Mouse (Mus musculus) hindbrain, postnatal 0 days (tissue): Measurements from ENCODE around the gene Ptprg. TPM values are rescaled to one million over a fixed set of nuclear protein-coding genes. Genes with fewer than 3 reads are reported as not detected.

Source experiments
- ATAC-seq: fragments of 200-750 bp; cut with Nextera tagmentation; 2 replicates; pipeline ENCODE4 v1.8.0; 2017; ENCODE audit warnings: mild to moderate bottlenecking, moderate TSS enrichment, moderate library complexity
- DNase-seq: peaks from one replicate; pipeline ENCODE4 v3.0.0-alpha.2; 2015; ENCODE audit warnings: low spot score
- H3K27ac ChIP-seq: fragments of 300-500 bp; sonication (generic); 2 replicates; pipeline ENCODE4 v1.5.1; 2014; ENCODE audit warnings: mild to moderate bottlenecking
- H3K27me3 ChIP-seq: fragments of 300-500 bp; sonication (generic); 2 replicates; pipeline ENCODE4 v1.6.1; 2014; ENCODE audit warnings: low read length, mixed read lengths; ENCODE audit not compliant: insufficient read depth
- H3K36me3 ChIP-seq: fragments of 300-500 bp; sonication (generic); 2 replicates; pipeline ENCODE4 v1.6.1; 2014; ENCODE audit warnings: low read length, mixed read lengths; ENCODE audit not compliant: insufficient read depth
- H3K4me1 ChIP-seq: fragments of 300-500 bp; sonication (generic); 2 replicates; pipeline ENCODE4 v1.6.1; 2014; ENCODE audit warnings: antibody characterized with exemption, low read length, mixed read lengths; ENCODE audit not compliant: insufficient read depth
- H3K4me2 ChIP-seq: fragments of 300-500 bp; sonication (generic); 2 replicates; pipeline ENCODE4 v1.6.1; 2014; ENCODE audit warnings: low read depth, mild to moderate bottlenecking, low read length, moderate library complexity, mixed read lengths
- H3K4me3 ChIP-seq: fragments of 300-500 bp; sonication (generic); 2 replicates; pipeline ENCODE4 v1.5.1; 2014; ENCODE audit warnings: low read length
- H3K9ac ChIP-seq: fragments of 300-500 bp; sonication (generic); replicated peaks from 2 replicates; pipeline ENCODE4 v1.6.1; 2014; ENCODE audit warnings: mild to moderate bottlenecking, low read length, moderate library complexity, mixed read lengths
- H3K9me3 ChIP-seq: fragments of 300-500 bp; sonication (generic); 2 replicates; pipeline ENCODE4 v1.6.1; 2016; ENCODE audit warnings: low read length, mixed read lengths
- CTCF ChIP-seq: IDR thresholded peaks from 2 replicates; pipeline ENCODE4 v1.5.1; 2016; ENCODE audit warnings: antibody characterized with exemption, control low read depth, low read depth
- WGBS: fragments of 180-500 bp; shearing (Covaris S2); extraction: QIAGEN DNeasy Blood & Tissue Kit; methylation state at CpG from one replicate; pipeline ENCODE4 v1.1.7; 2014; 5-methylcytosine and 5-hydroxymethylcytosine counted together
- polyA plus RNA-seq: library from polyadenylated mRNA; unstranded; fragments of >200 nt; fragmentation: Nextera tagmentation; extraction: Ambion mirVana; gene quantifications from 2 replicates; pipeline ENCODE4 v1.2.1, GENCODE M21; 2015
- total RNA-seq: library from RNA; depleted of rRNA; stranded (reverse); fragments of >200 nt; gene quantifications from 2 replicates; pipeline ENCODE4 v1.2.3, GENCODE M21; 2014

Gene Ptprg
- total and polyA plus RNA-seq, 2 experiments from 2014 or later = 33.0 to 101 TPM

DNA sequence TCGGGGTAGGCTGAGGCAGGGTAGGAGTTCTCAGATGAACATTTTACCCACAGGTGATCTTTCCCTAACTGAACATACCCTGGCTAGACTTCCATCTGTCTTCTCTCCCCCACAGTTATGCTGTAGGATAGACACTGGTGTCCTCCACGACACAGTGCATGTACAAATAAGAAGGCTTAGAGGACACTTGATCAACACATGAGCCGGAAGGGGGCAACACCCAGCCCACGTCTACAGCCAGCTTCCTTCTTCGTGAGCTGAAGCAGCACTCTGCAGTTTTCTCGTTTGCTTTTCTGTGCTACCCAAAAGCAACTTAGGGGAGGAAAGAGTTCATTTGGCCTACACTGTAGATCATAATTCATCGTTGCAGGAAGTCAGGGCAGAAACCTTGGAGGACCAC lies 554.7 kb downstream of the Ptprg start:
- no peaks in the 10 kb centered on the region for H3K4me1 ChIP-seq
- TF ChIP-seq CTCF = no peak
- 83% methylated on average over 7 of the region's 7 CpGs for WGBS
- no peak overlapping the region for H3K9ac ChIP-seq
- no peak overlapping the region for H3K4me2 ChIP-seq
- H3K4me3 ChIP-seq = no peak overlapping the region
- H3K27ac ChIP-seq = no peak overlapping the region
- no peak for DNase-seq
- H3K27me3 ChIP-seq = no peaks in the 10 kb centered on the region
- H3K9me3 ChIP-seq = no peaks in the 10 kb centered on the region
- no peak for ATAC-seq
- H3K36me3 ChIP-seq = no peaks in the 10 kb centered on the region

DNA sequence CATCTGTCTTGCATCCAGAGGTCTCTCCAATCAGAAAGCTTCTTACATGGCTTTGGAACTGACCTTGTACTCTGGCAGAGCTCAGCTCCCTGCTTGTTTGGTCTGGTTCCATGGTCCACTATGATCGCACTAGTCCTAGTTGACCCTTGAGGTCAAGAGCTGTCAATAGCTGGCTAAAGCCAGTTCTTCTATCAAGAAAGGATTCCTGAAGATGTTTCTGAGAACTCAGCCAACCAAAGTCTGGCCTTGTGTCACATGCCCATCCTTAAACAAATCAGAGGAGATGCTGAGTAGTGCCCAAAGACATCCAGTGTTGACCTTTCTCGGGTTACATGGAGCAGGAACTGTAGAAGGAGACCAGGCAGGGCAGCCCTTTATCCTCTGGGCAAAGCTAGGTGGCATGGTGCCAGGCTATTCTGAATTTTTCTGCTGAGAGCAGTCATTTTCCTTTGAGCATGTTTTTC lies 559.2 kb downstream of the Ptprg start:
- Histone ChIP-seq H3K4me2 (no peak overlapping the region), H3K27ac (no peak overlapping the region), H3K27me3 (no peaks in the 10 kb centered on the region), H3K4me3 (no peak overlapping the region), H3K36me3 (no peaks in the 10 kb centered on the region), H3K9me3 (no peaks in the 10 kb centered on the region), H3K4me1 (no peaks in the 10 kb centered on the region), H3K9ac (no peak overlapping the region)
- ATAC-seq (no peak), DNase-seq (no peak)
- 56% methylated on average over 2 of the region's 2 CpGs for WGBS
- TF ChIP-seq CTCF = no peak

DNA sequence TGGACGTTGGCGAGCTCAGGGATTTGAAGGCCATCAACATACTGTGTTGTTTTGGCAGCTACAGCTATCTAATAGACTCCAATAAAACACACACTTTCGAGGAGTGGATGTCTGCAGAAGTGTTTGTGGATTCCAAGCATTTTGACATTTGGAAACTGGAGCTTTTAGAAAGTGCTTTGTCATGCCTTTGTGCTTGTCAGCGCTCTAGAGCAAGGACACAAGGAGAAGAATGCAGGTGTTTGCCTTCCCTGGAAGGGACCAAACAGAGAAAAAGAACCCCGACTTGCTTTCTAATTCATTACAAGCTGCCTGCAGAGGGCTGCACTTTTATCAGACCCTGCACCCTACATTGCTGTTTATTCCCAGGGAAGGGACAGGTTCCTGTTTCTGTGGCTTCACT lies 560.0 kb downstream of the Ptprg start:
- 52% methylated on average over 5 of the region's 5 CpGs for WGBS
- TF ChIP-seq CTCF = no peak
- no peaks in the 10 kb centered on the region for H3K36me3 ChIP-seq
- H3K4me1 ChIP-seq = no peaks in the 10 kb centered on the region
- no peak overlapping the region for H3K27ac ChIP-seq
- DNase-seq (no peak), ATAC-seq (no peak)
- H3K27me3 ChIP-seq = no peaks in the 10 kb centered on the region
- no peak overlapping the region for H3K4me2 ChIP-seq
- no peaks in the 10 kb centered on the region for H3K9me3 ChIP-seq
- H3K9ac ChIP-seq = no peak overlapping the region
- H3K4me3 ChIP-seq = no peak overlapping the region

DNA sequence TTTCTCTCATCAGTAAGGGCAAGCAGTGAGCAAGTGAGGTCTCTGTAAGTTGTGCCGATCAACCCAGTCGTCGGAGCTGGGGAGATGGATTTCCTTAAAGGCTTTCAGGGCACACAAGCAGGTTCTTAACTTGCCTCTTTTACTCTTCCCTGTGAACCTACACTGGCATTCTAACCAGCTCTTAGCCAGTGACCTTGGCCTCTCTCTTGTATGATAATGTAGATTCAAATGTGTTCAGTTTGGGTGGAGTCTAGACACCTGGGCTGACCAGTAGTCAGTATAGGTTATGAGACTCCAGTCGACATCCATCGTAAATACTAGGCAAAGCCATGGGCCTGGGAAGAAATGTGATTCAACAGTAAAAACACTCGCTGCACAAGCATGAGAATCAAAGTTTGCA lies 560.7 kb downstream of the Ptprg start:
- no peak overlapping the region for H3K27ac ChIP-seq
- no peaks in the 10 kb centered on the region for H3K9me3 ChIP-seq
- ATAC-seq = no peak
- H3K27me3 ChIP-seq = no peaks in the 10 kb centered on the region
- H3K36me3 ChIP-seq = no peaks in the 10 kb centered on the region
- no peaks in the 10 kb centered on the region for H3K4me1 ChIP-seq
- H3K4me2 ChIP-seq = no peak overlapping the region
- TF ChIP-seq CTCF = no peak
- no peak for DNase-seq
- no peak overlapping the region for H3K4me3 ChIP-seq
- H3K9ac ChIP-seq = no peak overlapping the region
- WGBS = 93% methylated on average over 6 of the region's 6 CpGs

DNA sequence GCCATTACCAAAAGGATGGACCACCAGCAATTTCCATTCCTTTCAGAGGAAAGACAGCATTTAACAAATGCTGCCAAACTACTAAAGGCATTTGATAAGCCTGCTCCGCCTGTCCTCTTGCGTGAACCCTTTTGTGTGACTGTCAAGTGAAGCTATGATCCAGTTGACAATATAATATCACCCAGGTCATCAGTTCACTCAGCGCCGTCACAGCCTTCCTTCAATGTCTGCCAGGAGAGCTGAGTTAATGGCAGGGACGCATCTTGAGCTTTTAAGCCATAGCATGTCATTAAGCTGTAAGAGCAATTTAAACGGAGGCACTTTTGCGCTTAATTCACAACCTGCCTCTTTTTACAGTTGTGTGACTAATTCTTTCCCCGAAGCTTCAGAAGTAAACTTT lies 565.9 kb downstream of the Ptprg start:
- Histone ChIP-seq H3K27me3 (no peaks in the 10 kb centered on the region), H3K27ac (no peak overlapping the region), H3K9ac (no peak overlapping the region), H3K4me2 (no peak overlapping the region), H3K9me3 (no peaks in the 10 kb centered on the region), H3K4me1 (no peaks in the 10 kb centered on the region), H3K4me3 (no peak overlapping the region), H3K36me3 (no peaks in the 10 kb centered on the region)
- ATAC-seq (no peak), DNase-seq (no peak)
- WGBS = 66% methylated on average over 8 of the region's 8 CpGs
- TF ChIP-seq CTCF = no peak

DNA sequence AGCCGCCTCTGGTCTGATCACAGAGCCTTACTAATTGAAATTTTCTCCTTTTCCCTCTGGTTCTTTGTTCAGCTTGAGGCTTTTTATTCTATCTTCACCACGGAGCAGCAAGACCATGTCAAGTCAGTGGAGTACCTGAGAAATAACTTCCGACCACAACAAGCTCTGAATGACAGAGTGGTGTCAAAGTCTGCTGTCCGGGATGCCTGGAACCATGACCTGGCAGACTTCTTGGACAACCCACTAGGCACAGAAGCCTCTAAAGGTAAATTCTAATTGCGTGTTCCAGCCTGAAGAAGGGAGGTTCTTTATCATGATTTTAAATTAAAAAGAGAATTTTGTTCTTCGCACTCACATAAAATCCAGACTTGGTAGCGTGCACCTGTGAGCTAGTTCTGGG lies 568.6 kb downstream of the Ptprg start:
- 79% methylated on average over 7 of the region's 7 CpGs for WGBS
- Histone ChIP-seq H3K27ac (no peak overlapping the region), H3K4me3 (no peak overlapping the region), H3K9ac (no peak overlapping the region), H3K27me3 (no peaks in the 10 kb centered on the region), H3K4me2 (no peak overlapping the region), H3K9me3 (no peaks in the 10 kb centered on the region), H3K36me3 (no peaks in the 10 kb centered on the region), H3K4me1 (no peaks in the 10 kb centered on the region)
- TF ChIP-seq CTCF = no peak
- ATAC-seq (no peak), DNase-seq (no peak)

DNA sequence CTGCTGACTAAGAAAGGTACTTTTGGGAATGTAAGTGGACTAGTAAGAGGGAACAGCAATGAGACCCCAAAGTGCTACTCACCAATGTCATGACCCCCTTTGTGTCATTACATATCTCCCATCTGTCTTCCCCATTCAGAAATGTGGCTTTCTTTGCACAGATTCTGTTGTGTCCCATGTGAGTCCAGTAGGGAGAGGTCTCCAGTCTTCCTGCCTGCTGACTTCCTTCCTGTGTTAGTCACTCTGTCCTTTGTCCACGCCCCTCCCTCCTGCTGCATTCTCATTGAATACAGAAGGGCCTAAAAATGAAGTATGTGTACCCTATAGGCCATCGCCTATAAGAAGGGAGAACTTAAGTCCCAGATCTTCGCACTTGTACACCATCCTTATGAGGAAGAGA lies 571.4 kb downstream of the Ptprg start:
- ATAC-seq (no peak), DNase-seq (no peak)
- H3K4me2 ChIP-seq = no peak overlapping the region
- 91% methylated on average over 3 of the region's 3 CpGs for WGBS
- no peak overlapping the region for H3K27ac ChIP-seq
- no peaks in the 10 kb centered on the region for H3K9me3 ChIP-seq
- no peak overlapping the region for H3K4me3 ChIP-seq
- H3K36me3 ChIP-seq = no peaks in the 10 kb centered on the region
- H3K9ac ChIP-seq = no peak overlapping the region
- no peak for TF ChIP-seq CTCF
- H3K4me1 ChIP-seq = no peaks in the 10 kb centered on the region
- H3K27me3 ChIP-seq = no peaks in the 10 kb centered on the region

DNA sequence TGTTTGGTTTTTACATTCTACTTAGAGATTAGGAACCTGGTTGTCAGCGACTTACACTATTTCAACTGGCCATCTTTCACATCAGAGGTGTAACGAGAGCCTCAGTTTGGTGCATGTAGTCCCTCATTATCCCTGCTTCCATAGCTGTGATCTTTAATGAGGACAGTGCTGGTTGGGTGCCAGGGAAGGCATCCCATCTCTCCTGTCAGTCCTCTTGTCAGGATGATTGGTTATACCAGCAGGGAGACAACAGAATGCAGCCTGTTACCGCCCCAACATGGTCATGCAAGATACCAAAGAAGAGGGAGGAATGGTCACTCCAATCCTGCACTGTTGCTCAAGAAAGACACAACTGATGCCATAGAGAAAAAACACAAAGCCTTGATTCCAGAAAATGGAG lies 574.6 kb downstream of the Ptprg start:
- Histone ChIP-seq H3K27ac (no peak overlapping the region), H3K4me2 (no peak overlapping the region), H3K9me3 (no peaks in the 10 kb centered on the region), H3K27me3 (no peaks in the 10 kb centered on the region), H3K9ac (no peak overlapping the region), H3K4me1 (no peaks in the 10 kb centered on the region), H3K4me3 (no peak overlapping the region), H3K36me3 (no peaks in the 10 kb centered on the region)
- no peak for ATAC-seq
- peak; percentile 18 for DNase-seq
- no peak for TF ChIP-seq CTCF
- 71% methylated on average over 3 of the region's 3 CpGs for WGBS
